Mouse (Mus musculus) kidney, postnatal 25 days (tissue): Measurements from ENCODE around the gene Ugt1a6a.
"Not testable (repeated sequence)": the region's sequence is repeated elsewhere in the genome, so short reads cannot be mapped to it uniquely, and the experiment has no call there.

ENCODE experiments used
- DNase-seq, 2 experiments: peaks; one replicate each; pipeline ENCODE4 v3.0.0; 2021; ENCODE audit warnings: mixed read lengths in 2 of 2

Ugt1a6a gene

GRCm38 (mm10) chr1:88213061-88213460 is 78.5 kb downstream of the Ugt1a6a start:
- no peak for DNase-seq

GRCm38 (mm10) chr1:88213766-88214461 is 79.3 kb downstream of the Ugt1a6a start:
- DNase-seq, result peak; percentile 13 to 47

- DNase-seq, result no peak
These were observed 79.9 kb downstream of the Ugt1a6a start for GRCm38 (mm10) chr1:88214462-88214952.

GRCm38 (mm10) chr1:88215466-88216380 is 81.1 kb downstream of the Ugt1a6a start:
- peak; percentile 3 to 33 for DNase-seq

- DNase-seq, result peak in 1 of 2 experiments; percentile 38
These were observed 81.9 kb downstream of the Ugt1a6a start for GRCm38 (mm10) chr1:88216551-88216950.

GRCm38 (mm10) chr1:88217144-88217543 is 82.5 kb downstream of the Ugt1a6a start:
- DNase-seq, result peak; percentile 19 to 39

GRCm38 (mm10) chr1:88217576-88217975 is 83.0 kb downstream of the Ugt1a6a start:
- DNase-seq, result peak in 1 of 2 experiments; percentile 36

- peak; percentile 22 to 50 for DNase-seq
These were observed 83.4 kb downstream of the Ugt1a6a start for GRCm38 (mm10) chr1:88218051-88218450.

- no peak for DNase-seq
These were observed 84.0 kb downstream of the Ugt1a6a start for GRCm38 (mm10) chr1:88218591-88218990.

GRCm38 (mm10) chr1:88219054-88219453 is 84.4 kb downstream of the Ugt1a6a start:
- peak in 1 of 2 experiments; percentile 34 for DNase-seq

- peak in 1 of 2 experiments; percentile 33 for DNase-seq
These were observed 85.7 kb downstream of the Ugt1a6a start for GRCm38 (mm10) chr1:88220336-88220735.

- no peak for DNase-seq
These were observed 87.6 kb downstream of the Ugt1a6a start for GRCm38 (mm10) chr1:88222216-88222615.

GRCm38 (mm10) chr1:88223011-88223515 is 88.5 kb downstream of the Ugt1a6a start:
- DNase-seq, result peak in 1 of 2 experiments; percentile 37

GRCm38 (mm10) chr1:88223591-88223990 is 89.0 kb downstream of the Ugt1a6a start:
- peak in 1 of 2 experiments; percentile 45 for DNase-seq

- DNase-seq, result peak; percentile 52 to 71
These were observed 89.6 kb downstream of the Ugt1a6a start for GRCm38 (mm10) chr1:88224029-88224776.

GRCm38 (mm10) chr1:88225301-88225700 is 90.7 kb downstream of the Ugt1a6a start:
- DNase-seq, result not testable (repeated sequence)

GRCm38 (mm10) chr1:88225741-88226140 is 91.1 kb downstream of the Ugt1a6a start:
- peak; percentile 10 to 28 for DNase-seq

GRCm38 (mm10) chr1:88226670-88227379 is 92.2 kb downstream of the Ugt1a6a start, which contains the start of gene Mroh2a:
TSS of gene Mroh2a (plus strand) at chr1:88226986.
- DNase-seq, result peak in 1 of 2 experiments; percentile 39

- DNase-seq, result peak; percentile 2 to 32
These were observed 92.9 kb downstream of the Ugt1a6a start for GRCm38 (mm10) chr1:88227482-88227881.

- peak; percentile 5 to 40 for DNase-seq
These were observed 93.5 kb downstream of the Ugt1a6a start for GRCm38 (mm10) chr1:88228121-88228520.

GRCm38 (mm10) chr1:88229566-88229965 is 95.0 kb downstream of the Ugt1a6a start:
- DNase-seq, result peak in 1 of 2 experiments; percentile 40
